Mouse (Mus musculus) frontal cortex, adult 2 months (tissue): ENCODE data around the gene Serpina9. TPM values are rescaled to one million over a fixed set of nuclear protein-coding genes. Genes with fewer than 3 reads are reported as not detected.

Experiments
- polyA plus RNA-seq: library from polyadenylated mRNA; depleted of rRNA; stranded (reverse); fragments of >200 nt; gene quantifications from 2 replicates; pipeline ENCODE4 v1.2.3, GENCODE M21; 2012; rRNA removed

The Serpina9 gene
- polyA plus RNA-seq, 1 experiment = 1.5 TPM

Other genes with a start within 250 kb of the Serpina9 start
- gene Serpina1d, start 240.2 kb downstream of the Serpina9 start, polyA plus RNA-seq = not detected in 2 replicates
- 0.08 TPM in 1 of 2 replicates, not detected in the other for gene Serpina1b, start 183.4 kb downstream of the Serpina9 start, polyA plus RNA-seq
- gene Serpina1a, start 150.2 kb downstream of the Serpina9 start, polyA plus RNA-seq = 0.08 TPM in 1 of 2 replicates, not detected in the other
- gene Serpina1c, start 108.9 kb downstream of the Serpina9 start, polyA plus RNA-seq = not detected in 2 replicates
- gene Serpina1e, start 54.8 kb downstream of the Serpina9 start, polyA plus RNA-seq = 0.34 TPM in 1 of 2 replicates, not detected in the other
- not detected in 2 replicates for gene Serpina11, start 23.8 kb downstream of the Serpina9 start, polyA plus RNA-seq
- not detected in 2 replicates for gene Serpina12, start 30.7 kb upstream of the Serpina9 start, polyA plus RNA-seq
- gene Serpina5, start 87.4 kb upstream of the Serpina9 start, polyA plus RNA-seq = not detected in 2 replicates
- not detected in 2 replicates for gene Serpina3a, start 99.0 kb upstream of the Serpina9 start, polyA plus RNA-seq
- gene Serpina3b, start 114.2 kb upstream of the Serpina9 start, polyA plus RNA-seq = not detected in 2 replicates
- 0.06 TPM in 1 of 2 replicates, not detected in the other for gene Serpina3c, start 140.1 kb upstream of the Serpina9 start, polyA plus RNA-seq
- gene Serpina3f, start 200.8 kb upstream of the Serpina9 start, polyA plus RNA-seq = 0.06 TPM in 1 of 2 replicates, not detected in the other
- 0.24 and 0.27 TPM in 2 replicates for gene Serpina3g, start 222.5 kb upstream of the Serpina9 start, polyA plus RNA-seq
- gene Serpina3i, start 249.4 kb upstream of the Serpina9 start, polyA plus RNA-seq = not detected in 2 replicates